Mouse (Mus musculus): ENCODE data around the gene Fyn.

DNA sequence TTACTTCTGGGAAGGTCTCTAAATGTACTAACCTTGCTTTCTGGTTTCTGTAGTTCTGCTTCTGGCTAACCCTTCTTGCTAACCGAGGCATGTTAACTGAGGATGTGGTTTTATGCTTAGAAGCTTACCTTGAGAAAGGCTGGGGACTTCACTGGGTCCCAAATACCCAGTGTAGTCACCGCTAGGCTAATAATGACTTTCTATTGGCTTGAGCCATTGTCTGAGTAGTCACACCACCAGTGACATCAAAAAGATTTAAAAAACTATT is 28.8 kb upstream of the Fyn start:
- TF ChIP-seq CTCF (IDR thresholded peaks at IDR 0.05; ENCODE audit: low read depth, low read length) (no peak), GATA1 (IDR thresholded peaks at IDR 0.05; ENCODE audit: borderline replicate concordance, low read length) (no peak)
